Mouse (Mus musculus) neural tube, embryonic 11.5 days (tissue): Measurements from ENCODE around the gene Hmgcs2. TPM values are rescaled to one million over a fixed set of nuclear protein-coding genes. Genes with fewer than 3 reads are reported as not detected.
A peak's percentile ranks its signal among the peaks of the same experiment; 100 is the strongest.

Experiments used
- ATAC-seq: fragments of 200-750 bp; cut with Nextera tagmentation; 2 replicates; pipeline ENCODE4 v1.8.0; 2017; ENCODE audit warnings: moderate number of reproducible peaks, mild to moderate bottlenecking, moderate TSS enrichment, moderate library complexity; ENCODE audit not compliant: insufficient read depth, low FRiP score, low TSS enrichment
- DNase-seq: peaks from one replicate; pipeline ENCODE4 v3.0.0-alpha.2; 2015; ENCODE audit warnings: low spot score
- H3K27ac ChIP-seq: fragments of 300-500 bp; sonication (generic); 2 replicates; pipeline ENCODE4 v1.5.1; 2014; ENCODE audit warnings: low read depth, mild to moderate bottlenecking, low read length
- H3K27me3 ChIP-seq: fragments of 300-500 bp; sonication (generic); 2 replicates; pipeline ENCODE4 v1.6.1; 2014; ENCODE audit warnings: mild to moderate bottlenecking, low read length, mixed read lengths; ENCODE audit not compliant: control insufficient read depth, insufficient read depth
- H3K36me3 ChIP-seq: fragments of 300-500 bp; sonication (generic); 2 replicates; pipeline ENCODE4 v1.6.1; 2014; ENCODE audit warnings: mild to moderate bottlenecking, low read length, moderate library complexity, mixed read lengths; ENCODE audit not compliant: control insufficient read depth, insufficient read depth
- H3K4me1 ChIP-seq: fragments of 300-500 bp; sonication (generic); 2 replicates; pipeline ENCODE4 v1.6.1; 2014; ENCODE audit warnings: low read length, mixed read lengths; ENCODE audit not compliant: control insufficient read depth, insufficient read depth
- H3K4me2 ChIP-seq: fragments of 300-500 bp; sonication (generic); 2 replicates; pipeline ENCODE4 v1.6.1; 2014; ENCODE audit warnings: low read depth, mild to moderate bottlenecking, moderate library complexity
- H3K4me3 ChIP-seq: fragments of 300-500 bp; sonication (generic); 2 replicates; pipeline ENCODE4 v1.5.1; 2014; ENCODE audit warnings: low read depth, low read length
- H3K9ac ChIP-seq: fragments of 300-500 bp; sonication (generic); 2 replicates; pipeline ENCODE4 v1.6.1; 2014; ENCODE audit warnings: mild to moderate bottlenecking, low read length
- H3K9me3 ChIP-seq: fragments of 300-500 bp; sonication (generic); 2 replicates; pipeline ENCODE4 v1.6.1; 2016; ENCODE audit warnings: low read length; ENCODE audit not compliant: control insufficient read depth
- WGBS: fragments of 180-500 bp; shearing (Covaris S2); extraction: QIAGEN DNeasy Blood & Tissue Kit; methylation state at CpG from one replicate; pipeline ENCODE4 v1.1.7; 2014; 5-methylcytosine and 5-hydroxymethylcytosine counted together
- polyA plus RNA-seq: library from polyadenylated mRNA; unstranded; fragments of >200 nt; fragmentation: Nextera tagmentation; extraction: Ambion mirVana; gene quantifications from 2 replicates; pipeline ENCODE4 v1.2.1, GENCODE M21; 2014

Hmgcs2 gene
- polyA plus RNA-seq, 1 experiment from 2014 or later = 0.34 TPM

- Histone ChIP-seq H3K27me3 (no peaks in the 10 kb centered on the region), H3K36me3 (no peaks in the 10 kb centered on the region), H3K27ac (no peak overlapping the region), H3K4me2 (no peak overlapping the region), H3K4me3 (no peak overlapping the region), H3K9ac (no peak overlapping the region), H3K9me3 (no peaks in the 10 kb centered on the region), H3K4me1 (no peaks in the 10 kb centered on the region)
- DNase-seq (no peak), ATAC-seq (no peak)
- WGBS = 88% methylated on average over 4 of the region's 4 CpGs
Measured at GRCm38 (mm10) chr3:98261415-98261814, 18.8 kb upstream of the Hmgcs2 start.

- DNase-seq (no peak), ATAC-seq (no peak)
- Histone ChIP-seq H3K9me3 (no peaks in the 10 kb centered on the region), H3K36me3 (no peaks in the 10 kb centered on the region), H3K27ac (no peak overlapping the region), H3K27me3 (no peaks in the 10 kb centered on the region), H3K9ac (no peak overlapping the region), H3K4me2 (no peak overlapping the region), H3K4me3 (no peak overlapping the region), H3K4me1 (no peaks in the 10 kb centered on the region)
- WGBS = 95% methylated on average over 2 of the region's 2 CpGs
Measured at GRCm38 (mm10) chr3:98262133-98262532, 18.1 kb upstream of the Hmgcs2 start.

- no peaks in the 10 kb centered on the region for H3K4me1 ChIP-seq
- no peaks in the 10 kb centered on the region for H3K27me3 ChIP-seq
- no peaks in the 10 kb centered on the region for H3K36me3 ChIP-seq
- H3K9me3 ChIP-seq = no peaks in the 10 kb centered on the region
- 43% methylated on average over 6 of the region's 6 CpGs for WGBS
- DNase-seq (no peak), ATAC-seq (no peak)
- H3K4me2 ChIP-seq = no peak overlapping the region
- no peak overlapping the region for H3K9ac ChIP-seq
- no peak overlapping the region for H3K27ac ChIP-seq
- no peak overlapping the region for H3K4me3 ChIP-seq
Measured at GRCm38 (mm10) chr3:98267249-98267651, 13.0 kb upstream of the Hmgcs2 start.

GRCm38 (mm10) chr3:98273623-98274398 is 6.4 kb upstream of the Hmgcs2 start:
- Histone ChIP-seq H3K4me1 (no peaks in the 10 kb centered on the region), H3K4me2 (no peak overlapping the region), H3K4me3 (no peak overlapping the region), H3K36me3 (no peaks in the 10 kb centered on the region), H3K9me3 (no peaks in the 10 kb centered on the region), H3K9ac (no peak overlapping the region), H3K27ac (no peak overlapping the region), H3K27me3 (no peaks in the 10 kb centered on the region)
- DNase-seq (no peak), ATAC-seq (no peak)
- WGBS = 68% methylated on average over 11 of the region's 11 CpGs

- WGBS = 62% methylated on average over 4 of the region's 4 CpGs
- no peak for DNase-seq
- no peak overlapping the region for H3K4me3 ChIP-seq
Measured at GRCm38 (mm10) chr3:98279682-98280081, 553 bp upstream of the Hmgcs2 start.

GRCm38 (mm10) chr3:98280933-98281678 is 871 bp downstream of the Hmgcs2 start:
- H3K27me3 ChIP-seq = no peaks in the 10 kb centered on the region
- H3K9ac ChIP-seq = no peak overlapping the region
- H3K4me2 ChIP-seq = no peak overlapping the region
- DNase-seq = peak; percentile 60
- H3K9me3 ChIP-seq = no peaks in the 10 kb centered on the region
- no peak overlapping the region for H3K4me3 ChIP-seq
- no peaks in the 10 kb centered on the region for H3K36me3 ChIP-seq
- 50% methylated on average over 12 of the region's 12 CpGs for WGBS
- H3K27ac ChIP-seq = no peak overlapping the region
- ATAC-seq = peak; percentile 67
- H3K4me1 ChIP-seq = no peaks in the 10 kb centered on the region

More at GRCm38 (mm10) chr3:98279682-98280081, 553 bp upstream of the Hmgcs2 start:
- no peaks in the 10 kb centered on the region for H3K27me3 ChIP-seq
- H3K9ac ChIP-seq = no peak overlapping the region
- no peak overlapping the region for H3K27ac ChIP-seq
- H3K36me3 ChIP-seq = no peaks in the 10 kb centered on the region
- no peaks in the 10 kb centered on the region for H3K4me1 ChIP-seq
- no peak overlapping the region for H3K4me2 ChIP-seq
- no peaks in the 10 kb centered on the region for H3K9me3 ChIP-seq
- ATAC-seq = no peak

- Histone ChIP-seq H3K4me2 (no peak overlapping the region), H3K9me3 (no peaks in the 10 kb centered on the region), H3K27me3 (no peaks in the 10 kb centered on the region), H3K36me3 (no peaks in the 10 kb centered on the region), H3K9ac (no peak overlapping the region), H3K27ac (no peak overlapping the region), H3K4me3 (no peak overlapping the region), H3K4me1 (no peaks in the 10 kb centered on the region)
- DNase-seq (no peak), ATAC-seq (no peak)
- 93% methylated on average over 8 of the region's 8 CpGs for WGBS
Measured at GRCm38 (mm10) chr3:98282422-98282821, 2.2 kb downstream of the Hmgcs2 start.

- WGBS = 94% methylated on average over 5 of the region's 5 CpGs
- ATAC-seq (no peak), DNase-seq (no peak)
- H3K4me1 ChIP-seq = no peaks in the 10 kb centered on the region
- no peak overlapping the region for H3K4me3 ChIP-seq
- no peak overlapping the region for H3K4me2 ChIP-seq
- no peak overlapping the region for H3K9ac ChIP-seq
- H3K9me3 ChIP-seq = no peaks in the 10 kb centered on the region
- H3K27ac ChIP-seq = no peak overlapping the region
- no peaks in the 10 kb centered on the region for H3K36me3 ChIP-seq
- H3K27me3 ChIP-seq = no peaks in the 10 kb centered on the region
Measured at GRCm38 (mm10) chr3:98283205-98283604, 3.0 kb downstream of the Hmgcs2 start.

- Histone ChIP-seq H3K4me1 (no peaks in the 10 kb centered on the region), H3K36me3 (no peaks in the 10 kb centered on the region), H3K27ac (no peak overlapping the region), H3K4me2 (no peak overlapping the region), H3K9me3 (no peaks in the 10 kb centered on the region), H3K4me3 (no peak overlapping the region), H3K9ac (no peak overlapping the region), H3K27me3 (no peaks in the 10 kb centered on the region)
- DNase-seq = no peak
- 92% methylated on average over 9 of the region's 9 CpGs for WGBS
- no peak for ATAC-seq
Measured at GRCm38 (mm10) chr3:98291044-98291443, 10.8 kb downstream of the Hmgcs2 start.
